In the genomic region with DNA sequence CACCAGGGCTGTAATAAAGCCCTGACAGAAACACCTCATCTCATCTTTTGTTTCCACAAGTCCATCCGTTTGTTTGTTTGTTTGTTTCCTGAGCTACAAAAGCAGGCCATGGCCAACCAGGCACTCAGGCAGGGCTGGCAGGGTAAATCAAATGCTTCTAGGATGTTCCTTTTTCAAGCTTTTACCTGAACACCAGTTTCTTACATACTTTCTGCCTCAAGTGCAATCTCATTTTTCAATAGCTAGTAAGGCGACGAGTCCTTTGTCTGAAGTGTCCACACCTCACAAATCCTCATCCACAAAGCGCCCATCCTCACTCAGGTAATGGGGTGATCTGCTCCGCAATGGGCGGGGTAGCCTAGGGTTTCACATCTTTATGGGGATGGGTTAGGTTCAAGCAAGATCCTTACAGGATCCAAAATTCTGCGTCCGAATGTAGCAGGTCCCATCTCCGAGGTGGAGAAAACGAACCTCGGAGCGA, we compare ENCODE assay signal across 8 mouse cellular contexts. TPM values are rescaled to one million over a fixed set of nuclear protein-coding genes. Genes with fewer than 3 reads are reported as not detected.
DNase-seq lines count a peak whose midpoint lies in the region; ATAC-seq and TF ChIP-seq lines count a peak whose summit lies in the region.

No protein-coding gene starts in this region.

- peak overlapping the region; percentile 68 for H3K27ac ChIP-seq in liver, adult 2 months (replicated peaks; ENCODE audit: insufficient read depth, low read depth, low read length)
- peak overlapping the region; percentile 93 for H3K27ac ChIP-seq in hindbrain, embryonic 16.5 days (ENCODE audit: low read depth, low read length)

- H3K9ac ChIP-seq in liver, adult 2 months (ENCODE audit: low read depth, low read length), result peak overlapping the region; percentile 86
- peak overlapping the region; percentile 93 for H3K9ac ChIP-seq in hindbrain, embryonic 16.5 days (ENCODE audit: low read depth, low read length)

- 8% methylated on average over 12 of the region's 12 CpGs for WGBS in liver, adult 2 months
- WGBS in hindbrain, embryonic 16.5 days, result 2% methylated on average over 12 of the region's 12 CpGs

- H3K36me3 ChIP-seq in liver, adult 2 months (ENCODE audit: control insufficient read depth, insufficient read depth, low read length), result no peaks in the 10 kb centered on the region
- no peaks in the 10 kb centered on the region for H3K36me3 ChIP-seq in hindbrain, embryonic 16.5 days (ENCODE audit: control insufficient read depth, insufficient read depth, low read length)
- no peaks in the 10 kb centered on the region for H3K36me3 ChIP-seq in myocyte (ENCODE audit: control insufficient read depth, insufficient read depth)

- peak; percentile 46; the same call in 1 of the 2 replicates for ATAC-seq in hindbrain, embryonic 16.5 days

- H3K79me2 ChIP-seq in liver, adult 2 months (ENCODE audit: control insufficient read depth, insufficient read depth, low read length), result peaks cover 7% of the 10 kb centered on the region; the same call in 1 of the 2 replicates
- H3K79me2 ChIP-seq in myocyte (ENCODE audit: control insufficient read depth, insufficient read depth), result peaks cover 4% of the 10 kb centered on the region

- no peak for TF ChIP-seq CTCF in liver, adult 2 months (IDR thresholded peaks at IDR 0.05; ENCODE audit: low read depth, low read length)

- peaks cover 13% of the 10 kb centered on the region for H3K4me1 ChIP-seq in liver, adult 2 months (ENCODE audit: control insufficient read depth, insufficient read depth, low read length)
- peaks cover 9% of the 10 kb centered on the region for H3K4me1 ChIP-seq in hindbrain, embryonic 16.5 days (ENCODE audit: control insufficient read depth, insufficient read depth, low read depth, low read length)

- TF ChIP-seq POLR2A in liver, adult 2 months (IDR thresholded peaks at IDR 0.05; ENCODE audit: extremely low read depth, insufficient read depth, low read length), result no peak
- no peak for TF ChIP-seq POLR2A in myocyte (IDR thresholded peaks at IDR 0.05; ENCODE audit: insufficient read length, low read depth)

- H3K4me3 ChIP-seq in liver, adult 2 months (ENCODE audit: insufficient read depth, low read depth, low read length), result peak overlapping the region; percentile 90
- peak overlapping the region; percentile 76 for H3K4me3 ChIP-seq in hindbrain, embryonic 16.5 days (ENCODE audit: low read length)
- H3K4me3 ChIP-seq in myocyte, result peak overlapping the region; percentile 47

- peak overlapping the region; percentile 10 for H3ac ChIP-seq in myocyte (ENCODE audit: control insufficient read depth, insufficient read length)

- peak overlapping the region; percentile 72 for H3K4me2 ChIP-seq in hindbrain, embryonic 16.5 days (ENCODE audit: low read length)
- H3K4me2 ChIP-seq in myocyte (ENCODE audit: low read depth), result peak overlapping the region; percentile 94

- H3K9me3 ChIP-seq in hindbrain, embryonic 16.5 days (ENCODE audit: control insufficient read depth, low read length), result no peaks in the 10 kb centered on the region

- DNase-seq in liver, adult 2 months (ENCODE audit: extremely low read depth, low read depth, low spot score), result no peak
- no peak for DNase-seq in liver
- DNase-seq in brain, embryonic 18.5 days (ENCODE audit: low read depth, low spot score), result peak; percentile 8
- DNase-seq in frontal cortex, postnatal 10 days (ENCODE audit: low spot score in 2 of 2), result no peak
- DNase-seq in Muller cell, postnatal 12 days (ENCODE audit: inconsistent ontology term), result no peak
- no peak for DNase-seq in layer of hippocampus, adult 9-11 months

- no peaks in the 10 kb centered on the region for H3K27me3 ChIP-seq in liver, adult 2 months (ENCODE audit: control insufficient read depth, insufficient read depth, low read length)
- H3K27me3 ChIP-seq in hindbrain, embryonic 16.5 days (replicated peaks; ENCODE audit: control insufficient read depth, insufficient read depth, low read length), result no peaks in the 10 kb centered on the region
- no peaks in the 10 kb centered on the region for H3K27me3 ChIP-seq in myocyte (ENCODE audit: control insufficient read depth, insufficient read depth, insufficient read length)

TF ChIP-seq in myocyte, 11 proteins besides CTCF, POLR2A, EP300 and RAD21:
- TF ChIP-seq POLR2AphosphoS2 (IDR thresholded peaks at IDR 0.05; ENCODE audit: insufficient read length, low read depth) (no peak), MAX (IDR thresholded peaks at IDR 0.05; ENCODE audit: low read depth) (no peak), USF1 (IDR thresholded peaks at IDR 0.05; ENCODE audit: low read depth) (no peak), MYOD1 (IDR thresholded peaks at IDR 0.05; ENCODE audit: control insufficient read depth in 1 of 3, insufficient read length in 2 of 3, low read depth in 2 of 3) (no peak), TCF12 (IDR thresholded peaks at IDR 0.05; ENCODE audit: insufficient read depth, poor library complexity, severe bottlenecking) (no peak), TCF3 (IDR thresholded peaks at IDR 0.05; ENCODE audit: insufficient read length, low read depth) (no peak), E2F4 (IDR thresholded peaks at IDR 0.05; ENCODE audit: insufficient read depth) (no peak), SRF (IDR thresholded peaks at IDR 0.05; ENCODE audit: control insufficient read depth, insufficient read length, low read depth) (no peak), REST (IDR thresholded peaks at IDR 0.05; ENCODE audit: insufficient read depth, insufficient read length) (no peak), MYOG (IDR thresholded peaks at IDR 0.05; ENCODE audit: control insufficient read depth in 1 of 3, insufficient read depth in 1 of 3, insufficient read length in 2 of 3, low read depth in 2 of 3) (no peak), CEBPB (IDR thresholded peaks at IDR 0.05; ENCODE audit: insufficient read depth, poor library complexity, severe bottlenecking) (no peak)

RNA-seq across cellular contexts. Expression of a gene that starts 0.6 kb away (rescaled TPM):
- total RNA-seq in liver, adult 2 months (2014; rRNA removed), result 2.6 and 3.4 TPM in 2 replicates
- 6.3 and 9.2 TPM in 2 replicates for polyA plus RNA-seq in liver, adult 2 months (2012; rRNA removed)
- 82.7 and 82.9 TPM in 2 replicates for polyA plus RNA-seq in hindbrain, embryonic 16.5 days (2015; fragmentation: Nextera tagmentation; extraction: Ambion mirVana)
- 5.0 TPM for polyA plus RNA-seq in myocyte (2012; fragmentation: generic; extraction: Trizol)

RNA-seq across cellular contexts. Expression of a gene that starts 49.8 kb away (rescaled TPM):
- total RNA-seq in liver, adult 2 months (2014; rRNA removed), result 0.13 TPM in 1 of 2 replicates, not detected in the other
- 0.42 and 0.62 TPM in 2 replicates for polyA plus RNA-seq in liver, adult 2 months (2012; rRNA removed)
- 17.7 and 17.9 TPM in 2 replicates for polyA plus RNA-seq in hindbrain, embryonic 16.5 days (2015; fragmentation: Nextera tagmentation; extraction: Ambion mirVana)
- polyA plus RNA-seq in myocyte (2012; fragmentation: generic; extraction: Trizol), result 21.6 TPM

RNA-seq across cellular contexts. Expression of a gene that starts 50.4 kb away (rescaled TPM):
- not detected in 2 replicates for total RNA-seq in liver, adult 2 months (2014; rRNA removed)
- not detected in 2 replicates for polyA plus RNA-seq in liver, adult 2 months (2012; rRNA removed)
- 0.15 and 0.24 TPM in 2 replicates for polyA plus RNA-seq in hindbrain, embryonic 16.5 days (2015; fragmentation: Nextera tagmentation; extraction: Ambion mirVana)
- 0.08 TPM for polyA plus RNA-seq in myocyte (2012; fragmentation: generic; extraction: Trizol)

RNA-seq across cellular contexts. Expression of a gene that starts 56.9 kb away (rescaled TPM):
- 4.1 and 5.4 TPM in 2 replicates for total RNA-seq in liver, adult 2 months (2014; rRNA removed)
- 8.1 and 8.6 TPM in 2 replicates for polyA plus RNA-seq in liver, adult 2 months (2012; rRNA removed)
- 62.5 and 63.8 TPM in 2 replicates for polyA plus RNA-seq in hindbrain, embryonic 16.5 days (2015; fragmentation: Nextera tagmentation; extraction: Ambion mirVana)
- polyA plus RNA-seq in myocyte (2012; fragmentation: generic; extraction: Trizol), result 32.1 TPM

RNA-seq across cellular contexts. Expression of a gene that starts 56.9 kb away (rescaled TPM):
- 1.5 and 3.2 TPM in 2 replicates for total RNA-seq in liver, adult 2 months (2014; rRNA removed)
- polyA plus RNA-seq in liver, adult 2 months (2012; rRNA removed), result 18.3 and 22.8 TPM in 2 replicates
- polyA plus RNA-seq in hindbrain, embryonic 16.5 days (2015; fragmentation: Nextera tagmentation; extraction: Ambion mirVana), result 91.7 and 96.4 TPM in 2 replicates
- polyA plus RNA-seq in myocyte (2012; fragmentation: generic; extraction: Trizol), result 20.4 TPM

Comparison
In these comparisons a context has a peak if more than half of its experiments do, and no peak if none do; other contexts are left out.
1. RNA of a gene that starts 49.8 kb away (polyA plus RNA-seq): 21.6 TPM in myocyte (single experiment) and 17.7 to 17.9 TPM in hindbrain, embryonic 16.5 days; 0.42 to 0.62 TPM in liver, adult 2 months; every median in the first group is over 10 times any median in the second.
2. Peak in every context shown above with its lines, with median percentiles within 50 percentile points of each other: H3K4me3 ChIP-seq.